Mouse (Mus musculus): Measurements from ENCODE around the gene Lars2.
A peak's percentile ranks its signal among the peaks of the same experiment; 100 is the strongest.

Lars2 gene

GRCm38 (mm10) chr9:123391140-123391849 is 24.6 kb downstream of the Lars2 start:
- no peak for DNase-seq (ENCODE audit: low read depth, low spot score)

GRCm38 (mm10) chr9:123394856-123395255 is 28.1 kb downstream of the Lars2 start:
- no peak for DNase-seq (ENCODE audit: low read depth, low spot score)

GRCm38 (mm10) chr9:123397701-123398100 is 31.0 kb downstream of the Lars2 start:
- DNase-seq (ENCODE audit: low read depth, low spot score) = no peak

GRCm38 (mm10) chr9:123402215-123402614 is 35.5 kb downstream of the Lars2 start:
- no peak for DNase-seq (ENCODE audit: low read depth, low spot score)

- no peak for DNase-seq (ENCODE audit: low read depth, low spot score)
Observed at GRCm38 (mm10) chr9:123403031-123403430, 36.3 kb downstream of the Lars2 start.

GRCm38 (mm10) chr9:123405231-123405630 is 38.5 kb downstream of the Lars2 start:
- no peak for DNase-seq (ENCODE audit: low read depth, low spot score)

- DNase-seq (ENCODE audit: low read depth, low spot score) = peak; percentile 75
Observed at GRCm38 (mm10) chr9:123408771-123409170, 42.0 kb downstream of the Lars2 start.

GRCm38 (mm10) chr9:123429863-123430262 is 63.1 kb downstream of the Lars2 start:
- DNase-seq (ENCODE audit: low read depth, low spot score) = no peak

- no peak for DNase-seq (ENCODE audit: low read depth, low spot score)
Observed at GRCm38 (mm10) chr9:123430973-123431372, 64.2 kb downstream of the Lars2 start.

- DNase-seq (ENCODE audit: low read depth, low spot score) = no peak
Observed at GRCm38 (mm10) chr9:123438223-123438622, 71.5 kb downstream of the Lars2 start.

GRCm38 (mm10) chr9:123440230-123441058 is 73.7 kb downstream of the Lars2 start:
- peak; percentile 39 for DNase-seq (ENCODE audit: low read depth, low spot score)

GRCm38 (mm10) chr9:123447101-123447500 is 80.4 kb downstream of the Lars2 start:
- peak; percentile 39 for DNase-seq (ENCODE audit: low read depth, low spot score)

GRCm38 (mm10) chr9:123448594-123448993 is 81.9 kb downstream of the Lars2 start:
- DNase-seq (ENCODE audit: low read depth, low spot score) = no peak

- DNase-seq (ENCODE audit: low read depth, low spot score) = peak; percentile 74
Observed at GRCm38 (mm10) chr9:123450174-123450573, 83.4 kb downstream of the Lars2 start.

- no peak for DNase-seq (ENCODE audit: low read depth, low spot score)
Observed at GRCm38 (mm10) chr9:123451772-123452171, 85.0 kb downstream of the Lars2 start.

- no peak for DNase-seq (ENCODE audit: low read depth, low spot score)
Observed at GRCm38 (mm10) chr9:123456634-123457602, 90.2 kb downstream of the Lars2 start.

- peak; percentile 31 for DNase-seq (ENCODE audit: low read depth, low spot score)
Observed at GRCm38 (mm10) chr9:123457603-123458002, 90.9 kb downstream of the Lars2 start.

GRCm38 (mm10) chr9:123467141-123467620 is 100.5 kb downstream of the Lars2 start:
- DNase-seq (ENCODE audit: low read depth, low spot score) = peak; percentile 32

- no peak for DNase-seq (ENCODE audit: low read depth, low spot score)
Observed at GRCm38 (mm10) chr9:123468406-123469085, 101.8 kb downstream of the Lars2 start.

GRCm38 (mm10) chr9:123469087-123469486 is 102.4 kb downstream of the Lars2 start:
- DNase-seq (ENCODE audit: low read depth, low spot score) = peak; percentile 40

GRCm38 (mm10) chr9:123473377-123473776 is 106.7 kb downstream of the Lars2 start:
- DNase-seq (ENCODE audit: low read depth, low spot score) = peak; percentile 80
